Mouse (Mus musculus): ENCODE measurements around the gene Ankrd55.
"Not testable (repeated sequence)": the region's sequence is repeated elsewhere in the genome, so short reads cannot be mapped to it uniquely, and the experiment has no call there.

Ankrd55 gene

GRCm38 (mm10) chr13:112425181-112425654 lies 137.0 kb downstream of the Ankrd55 start:
- Histone ChIP-seq H3K36me3 (ENCODE audit: insufficient read depth, low read length) (no peaks in the 10 kb centered on the region), H3K27me3 (ENCODE audit: insufficient read depth, low read length) (no peaks in the 10 kb centered on the region), H3K9me3 (ENCODE audit: low read length) (no peaks in the 10 kb centered on the region), H3K4me3 (replicated peaks; ENCODE audit: low read length) (no peak overlapping the region), H3K4me1 (replicated peaks; ENCODE audit: low read depth, low read length) (peaks cover 45% of the 10 kb centered on the region)
- TF ChIP-seq NANOG (IDR thresholded peaks at IDR 0.05; ENCODE audit: borderline replicate concordance, low read length) (no peak), POU5F1 (IDR thresholded peaks at IDR 0.05; ENCODE audit: borderline replicate concordance, low read length) (no peak), CTCF (conservative IDR thresholded peaks at IDR 0.05; ENCODE audit: low read length) (no peak)

- Histone ChIP-seq H3K4me3 (replicated peaks; ENCODE audit: low read length) (no peak overlapping the region), H3K27me3 (ENCODE audit: insufficient read depth, low read length) (no peaks in the 10 kb centered on the region), H3K36me3 (ENCODE audit: insufficient read depth, low read length) (no peaks in the 10 kb centered on the region), H3K9me3 (ENCODE audit: low read length) (no peaks in the 10 kb centered on the region), H3K4me1 (replicated peaks; ENCODE audit: low read depth, low read length) (peaks cover 45% of the 10 kb centered on the region)
- TF ChIP-seq NANOG (IDR thresholded peaks at IDR 0.05; ENCODE audit: borderline replicate concordance, low read length) (no peak), POU5F1 (IDR thresholded peaks at IDR 0.05; ENCODE audit: borderline replicate concordance, low read length) (no peak), CTCF (conservative IDR thresholded peaks at IDR 0.05; ENCODE audit: low read length) (no peak)
These were observed 138.2 kb downstream of the Ankrd55 start for GRCm38 (mm10) chr13:112426265-112427135.

- not testable (repeated sequence) for H3K36me3 ChIP-seq (ENCODE audit: insufficient read depth, low read length); H3K9me3 ChIP-seq (ENCODE audit: low read length); H3K4me3 ChIP-seq (replicated peaks; ENCODE audit: low read length); H3K27me3 ChIP-seq (ENCODE audit: insufficient read depth, low read length)
- H3K4me1 ChIP-seq (replicated peaks; ENCODE audit: low read depth, low read length) = peaks cover 43% of the 10 kb centered on the region
These were observed 138.9 kb downstream of the Ankrd55 start for GRCm38 (mm10) chr13:112427136-112427470.

- Histone ChIP-seq H3K4me3 (replicated peaks; ENCODE audit: low read length) (no peak overlapping the region), H3K9me3 (ENCODE audit: low read length) (no peaks in the 10 kb centered on the region), H3K4me1 (replicated peaks; ENCODE audit: low read depth, low read length) (peaks cover 40% of the 10 kb centered on the region), H3K27me3 (ENCODE audit: insufficient read depth, low read length) (no peaks in the 10 kb centered on the region), H3K36me3 (ENCODE audit: insufficient read depth, low read length) (no peaks in the 10 kb centered on the region)
- TF ChIP-seq CTCF (conservative IDR thresholded peaks at IDR 0.05; ENCODE audit: low read length) (no peak), POU5F1 (IDR thresholded peaks at IDR 0.05; ENCODE audit: borderline replicate concordance, low read length) (no peak), NANOG (IDR thresholded peaks at IDR 0.05; ENCODE audit: borderline replicate concordance, low read length) (no peak)
These were observed 139.3 kb downstream of the Ankrd55 start for GRCm38 (mm10) chr13:112427521-112427920.

- no peak overlapping the region for H3K4me3 ChIP-seq (replicated peaks; ENCODE audit: low read length)
- no peaks in the 10 kb centered on the region for H3K9me3 ChIP-seq (ENCODE audit: low read length)
- no peaks in the 10 kb centered on the region for H3K36me3 ChIP-seq (ENCODE audit: insufficient read depth, low read length)
- H3K4me1 ChIP-seq (replicated peaks; ENCODE audit: low read depth, low read length) = peaks cover 36% of the 10 kb centered on the region
- no peaks in the 10 kb centered on the region for H3K27me3 ChIP-seq (ENCODE audit: insufficient read depth, low read length)
- TF ChIP-seq NANOG (IDR thresholded peaks at IDR 0.05; ENCODE audit: borderline replicate concordance, low read length) (no peak), POU5F1 (IDR thresholded peaks at IDR 0.05; ENCODE audit: borderline replicate concordance, low read length) (no peak)
These were observed 145.0 kb downstream of the Ankrd55 start for GRCm38 (mm10) chr13:112433271-112433670.

Data from E14TG2a.4 (cell line).